Mouse (Mus musculus) cerebellum, adult 2 months (tissue): Measurements from ENCODE around the gene Camkmt. TPM values are rescaled to one million over a fixed set of nuclear protein-coding genes. Genes with fewer than 3 reads are reported as not detected.

Source experiments
- DNase-seq, 2 experiments: peaks; one replicate each; pipeline ENCODE4 v3.0.0; 2021
- H3K27ac ChIP-seq: fragments of 200-500 bp; 2 replicates; pipeline ENCODE4 v1.5.1; 2012; ENCODE audit warnings: low read length, control low read depth, inconsistent platforms; ENCODE audit not compliant: insufficient read depth
- H3K27me3 ChIP-seq: fragments of 200-500 bp; 2 replicates; pipeline ENCODE4 v1.6.1; 2012; ENCODE audit warnings: inconsistent platforms, mild to moderate bottlenecking, low read length, moderate library complexity; ENCODE audit not compliant: control insufficient read depth, insufficient read depth
- H3K4me1 ChIP-seq: fragments of 200-500 bp; 2 replicates; pipeline ENCODE4 v1.6.1; 2011; ENCODE audit warnings: low read length; ENCODE audit not compliant: control insufficient read depth, insufficient read depth
- H3K4me3 ChIP-seq: fragments of 200-500 bp; replicated peaks from 2 replicates; pipeline ENCODE3; 2011; ENCODE audit warnings: mild to moderate bottlenecking, low read depth, low read length, control low read depth; ENCODE audit not compliant: insufficient read depth
- CTCF ChIP-seq: fragments of 200-500 bp; IDR thresholded peaks from 2 replicates; pipeline ENCODE4 v1.5.1; 2011; ENCODE audit warnings: low read depth, mild to moderate bottlenecking, control low read depth, low read length, moderate library complexity, borderline replicate concordance; ENCODE audit not compliant: insufficient read depth
- POLR2A ChIP-seq: fragments of 200-500 bp; IDR thresholded peaks from 2 replicates; pipeline ENCODE4 v1.6.1; 2011; ENCODE audit warnings: low read length, control low read depth, borderline replicate concordance; ENCODE audit not compliant: insufficient read depth
- WGBS: fragments of 180-500 bp; shearing (Covaris S2); methylation state at CpG from one replicate; pipeline ENCODE4 v1.1.7; 2018; 5-methylcytosine and 5-hydroxymethylcytosine counted together
- polyA plus RNA-seq: library from polyadenylated mRNA; depleted of rRNA; stranded (reverse); fragments of >200 nt; gene quantifications from 2 replicates; pipeline ENCODE4 v1.2.3, GENCODE M21; 2012

Gene Camkmt
- polyA plus RNA-seq, 1 experiment, result 6.6 TPM

- WGBS, result 96% methylated on average over 6 of the region's 6 CpGs
- no peak overlapping the region for H3K4me3 ChIP-seq
- TF ChIP-seq CTCF, result no peak
- no peak for TF ChIP-seq POLR2A
- H3K27me3 ChIP-seq, result no peaks in the 10 kb centered on the region
- H3K4me1 ChIP-seq, result peaks cover 5% of the 10 kb centered on the region; the same call in 1 of the 2 replicates
- H3K27ac ChIP-seq, result no peak overlapping the region
- no peak for DNase-seq
Observed at GRCm38 (mm10) chr17:85091762-85092161, 1.4 kb downstream of the Camkmt start.

- H3K4me3 ChIP-seq, result no peak overlapping the region
- H3K27ac ChIP-seq, result no peak overlapping the region
- DNase-seq, result no peak
- WGBS, result 93% methylated on average over 3 of the region's 3 CpGs
- H3K4me1 ChIP-seq, result no peaks in the 10 kb centered on the region
- no peaks in the 10 kb centered on the region for H3K27me3 ChIP-seq
- TF ChIP-seq POLR2A (no peak), CTCF (no peak)
Observed at GRCm38 (mm10) chr17:85096396-85096795, 6.0 kb downstream of the Camkmt start.

DNA sequence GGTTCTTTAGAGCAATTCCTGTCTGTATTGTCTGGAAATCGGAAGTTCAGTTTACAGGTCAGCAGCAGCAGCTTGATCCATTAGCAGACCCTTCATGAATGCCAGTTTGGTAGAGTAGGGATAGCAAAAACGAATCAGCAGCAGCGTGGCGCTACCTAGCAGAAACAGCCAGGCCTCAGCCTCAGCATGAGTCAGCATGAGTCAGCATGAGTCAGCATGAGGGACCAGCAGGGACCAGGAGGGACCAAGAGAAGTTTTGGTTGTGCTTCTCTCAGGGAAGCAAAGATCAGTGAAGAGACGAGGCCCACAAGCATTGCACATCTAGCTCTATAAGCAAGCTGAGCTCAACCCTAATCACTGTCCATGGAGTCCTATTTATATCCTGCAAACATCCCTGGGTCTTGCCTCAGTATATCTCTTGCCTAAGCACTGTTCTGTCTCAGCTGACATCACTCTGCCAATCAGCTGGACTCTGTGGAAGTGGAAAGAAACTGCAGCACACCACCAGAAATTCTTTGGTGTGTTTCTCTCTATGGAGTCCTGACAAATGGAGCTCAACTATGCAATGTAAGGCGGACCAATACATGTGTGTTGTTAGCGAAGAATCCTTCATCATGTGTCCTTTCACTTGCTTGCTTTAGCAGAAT is 8.4 kb downstream of the Camkmt start:
- no peak for TF ChIP-seq POLR2A
- TF ChIP-seq CTCF, result no peak
- Histone ChIP-seq H3K4me3 (no peak overlapping the region), H3K4me1 (no peaks in the 10 kb centered on the region), H3K27ac (no peak overlapping the region), H3K27me3 (no peaks in the 10 kb centered on the region)
- WGBS, result 97% methylated on average over 7 of the region's 7 CpGs
- no peak for DNase-seq

DNA sequence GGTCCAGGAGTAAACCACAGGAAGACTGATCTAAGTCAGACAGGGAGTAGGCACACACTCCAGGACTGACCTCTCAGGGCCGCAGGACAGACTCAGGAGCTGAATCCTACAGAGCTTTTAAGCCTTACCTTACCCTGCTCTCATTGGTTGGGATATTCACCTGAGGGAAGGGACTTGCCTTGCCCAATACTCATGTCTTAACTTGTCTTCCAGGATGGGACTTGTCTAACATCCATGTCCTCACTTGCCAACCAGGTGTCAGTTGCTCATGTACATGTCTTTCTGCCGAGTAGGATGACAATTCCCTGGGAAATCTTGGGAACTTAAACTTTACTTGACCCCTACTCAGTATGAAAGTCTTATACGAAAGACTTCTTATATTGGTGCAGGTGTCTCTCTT is 9.9 kb downstream of the Camkmt start:
- no peak for DNase-seq
- Histone ChIP-seq H3K27me3 (no peaks in the 10 kb centered on the region), H3K4me3 (no peak overlapping the region), H3K27ac (no peak overlapping the region), H3K4me1 (no peaks in the 10 kb centered on the region)
- 94% methylated on average over 3 of the region's 3 CpGs for WGBS
- TF ChIP-seq POLR2A (no peak), CTCF (no peak)

DNA sequence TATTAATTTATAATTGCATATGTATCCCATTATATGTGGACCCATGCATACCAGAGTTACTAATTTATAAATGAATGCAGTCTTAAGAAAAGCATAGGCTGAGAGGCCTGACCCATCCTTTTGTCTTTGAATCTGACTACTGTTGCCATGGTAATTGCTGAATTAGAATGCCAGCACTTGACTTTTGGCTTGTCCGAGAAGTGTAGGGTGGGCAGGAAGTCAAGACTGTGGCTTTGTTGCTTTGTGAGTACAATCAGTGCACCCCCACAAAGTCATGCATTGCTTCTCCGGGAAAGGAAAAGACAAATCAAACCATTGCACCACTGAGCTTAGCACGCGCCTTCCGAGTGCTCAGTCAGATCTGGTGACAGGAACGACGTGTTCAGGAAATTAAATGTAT is 11.4 kb downstream of the Camkmt start:
- no peak overlapping the region for H3K4me3 ChIP-seq
- WGBS, result 51% methylated on average over 7 of the region's 7 CpGs
- no peaks in the 10 kb centered on the region for H3K27me3 ChIP-seq
- DNase-seq, result no peak
- no peaks in the 10 kb centered on the region for H3K4me1 ChIP-seq
- TF ChIP-seq POLR2A (no peak), CTCF (no peak)
- no peak overlapping the region for H3K27ac ChIP-seq

DNA sequence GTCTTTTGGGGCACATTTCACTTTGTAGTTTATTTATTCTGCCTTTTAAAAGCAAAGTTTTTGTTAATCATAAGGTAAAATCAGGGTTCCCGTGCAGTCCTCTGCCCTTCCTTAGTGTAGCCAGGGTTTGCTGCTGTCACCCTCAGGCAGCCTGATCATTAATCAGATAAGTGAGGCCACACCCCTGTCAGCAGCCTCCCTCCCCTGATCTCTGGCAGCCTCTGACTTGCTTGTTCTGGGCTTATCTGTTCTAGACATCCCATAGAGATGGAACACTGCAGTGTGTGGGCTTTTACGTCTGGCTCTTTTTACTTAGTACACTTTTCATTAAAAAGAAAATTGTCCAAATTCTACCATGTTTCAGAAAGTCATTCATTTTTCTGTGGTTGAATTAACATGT is 13.0 kb downstream of the Camkmt start:
- H3K4me1 ChIP-seq, result no peaks in the 10 kb centered on the region
- H3K27ac ChIP-seq, result no peak overlapping the region
- no peak for DNase-seq
- H3K27me3 ChIP-seq, result no peaks in the 10 kb centered on the region
- TF ChIP-seq POLR2A (no peak), CTCF (no peak)
- 83% methylated on average over 2 of the region's 2 CpGs for WGBS
- no peak overlapping the region for H3K4me3 ChIP-seq

- Histone ChIP-seq H3K27ac (no peak overlapping the region), H3K27me3 (no peaks in the 10 kb centered on the region), H3K4me3 (no peak overlapping the region), H3K4me1 (no peaks in the 10 kb centered on the region)
- DNase-seq, result no peak
- no peak for TF ChIP-seq CTCF
- TF ChIP-seq POLR2A, result no peak
- 100% methylated on average over 1 of the region's 1 CpGs for WGBS
Observed at GRCm38 (mm10) chr17:85110640-85111039, 20.3 kb downstream of the Camkmt start.

DNA sequence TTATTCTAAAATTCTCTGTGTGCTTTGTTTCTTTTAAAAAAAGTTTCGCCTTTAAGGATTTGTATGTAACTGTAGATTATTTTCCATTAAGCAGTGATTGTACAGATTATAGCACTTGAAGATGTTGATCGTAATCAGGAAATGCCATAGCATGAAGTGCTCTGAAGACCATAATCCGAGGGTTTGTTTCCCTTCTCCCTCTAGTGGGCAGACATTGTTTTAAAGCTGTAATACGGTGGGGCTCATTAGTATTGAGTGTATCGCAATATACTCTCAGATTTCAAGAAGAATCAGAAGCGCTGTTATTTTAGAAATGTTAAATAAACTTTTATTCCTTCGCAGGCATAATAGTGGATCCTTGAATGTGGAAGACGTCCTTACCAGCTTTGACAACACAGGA is 23.1 kb downstream of the Camkmt start:
- Histone ChIP-seq H3K27ac (no peak overlapping the region), H3K4me3 (no peak overlapping the region), H3K27me3 (no peaks in the 10 kb centered on the region), H3K4me1 (no peaks in the 10 kb centered on the region)
- no peak for TF ChIP-seq POLR2A
- no peak for TF ChIP-seq CTCF
- 86% methylated on average over 8 of the region's 8 CpGs for WGBS
- no peak for DNase-seq

GRCm38 (mm10) chr17:85116643-85117042 is 26.3 kb downstream of the Camkmt start:
- H3K4me1 ChIP-seq, result no peaks in the 10 kb centered on the region
- peak; percentile 41 to 57 for DNase-seq
- H3K4me3 ChIP-seq, result no peak overlapping the region
- no peak for TF ChIP-seq POLR2A
- peak; percentile 59; the same call in 1 of the 2 replicates for TF ChIP-seq CTCF
- WGBS, result 34% methylated on average over 4 of the region's 4 CpGs
- no peaks in the 10 kb centered on the region for H3K27me3 ChIP-seq
- H3K27ac ChIP-seq, result no peak overlapping the region
